Mouse (Mus musculus): ENCODE measurements around the gene Tmem30b.
"Not testable (repeated sequence)": the region's sequence is repeated elsewhere in the genome, so short reads cannot be mapped to it uniquely, and the experiment has no call there.

Tmem30b gene

DNA sequence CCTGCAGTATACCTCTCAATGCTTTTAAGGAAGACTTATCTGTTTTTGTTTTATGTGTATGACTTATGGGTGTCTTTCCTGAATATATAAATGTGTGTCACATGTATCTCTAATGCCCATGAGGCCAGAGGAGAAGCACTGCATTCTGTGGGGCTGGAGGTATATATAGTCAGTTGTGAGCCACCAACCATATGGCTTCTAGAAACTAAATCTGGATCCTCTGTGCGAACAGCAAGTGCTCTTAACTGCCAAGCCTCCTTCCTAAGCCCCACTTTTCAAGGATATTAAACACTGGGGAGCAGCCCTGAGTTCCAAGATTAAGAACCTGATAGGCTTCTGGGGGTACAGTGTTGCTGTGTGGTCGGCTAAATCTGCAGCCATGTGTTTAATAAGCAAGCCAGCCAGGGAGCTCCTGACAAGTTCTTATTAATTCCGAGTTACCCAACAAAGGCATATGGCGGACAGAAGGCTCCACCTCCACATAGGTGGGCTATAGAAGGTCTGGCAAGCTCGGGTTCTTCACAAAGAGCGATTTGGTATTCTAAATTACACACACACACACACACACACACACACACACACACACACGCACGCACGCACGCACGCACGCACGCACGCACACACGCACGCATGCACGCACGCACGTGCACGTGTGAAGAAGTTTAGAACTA, 12.5 kb upstream of the Tmem30b start:
- DNase-seq (ENCODE audit: low spot score), result no peak

DNA sequence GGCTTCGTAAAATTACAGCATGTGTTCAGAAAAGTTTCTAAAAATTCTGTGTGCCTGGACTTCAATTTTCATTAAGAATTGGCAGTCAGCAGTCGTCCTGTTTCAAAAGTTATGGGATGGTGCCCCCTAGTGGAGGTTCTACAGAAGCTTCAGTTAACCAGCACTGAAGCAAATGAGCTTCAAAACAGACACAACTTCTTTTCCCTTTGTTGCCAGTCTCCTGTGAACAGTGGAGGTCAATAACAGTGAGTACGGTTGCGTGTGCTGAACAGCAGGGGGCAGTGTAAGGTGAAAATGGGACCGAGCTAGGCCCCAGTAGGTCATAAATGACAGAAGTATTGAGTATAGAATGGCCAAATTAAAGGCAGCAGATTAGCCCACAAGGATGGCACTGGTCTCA, 8.0 kb upstream of the Tmem30b start:
- DNase-seq (ENCODE audit: low spot score), result peak; percentile 31

DNA sequence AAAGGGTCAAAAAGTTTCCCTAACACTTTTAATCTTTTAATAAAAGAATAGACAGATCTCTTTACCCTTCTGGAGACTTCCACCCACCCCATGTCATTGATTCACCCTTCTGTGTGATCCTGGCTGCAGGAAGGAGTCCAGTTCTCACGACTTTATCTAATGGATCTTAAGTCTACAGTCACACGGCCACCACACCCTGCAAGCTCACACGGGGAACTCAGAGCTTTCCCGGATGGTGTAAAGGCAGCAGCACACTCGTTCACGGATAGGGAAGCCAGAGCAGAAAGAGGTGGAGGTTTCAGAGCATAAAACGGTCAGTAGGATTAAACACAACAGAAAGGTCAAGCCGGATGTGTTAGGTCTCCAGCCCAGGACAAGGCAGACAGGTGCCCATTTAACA, 2.1 kb upstream of the Tmem30b start:
- no peak for DNase-seq (ENCODE audit: low spot score)

DNA sequence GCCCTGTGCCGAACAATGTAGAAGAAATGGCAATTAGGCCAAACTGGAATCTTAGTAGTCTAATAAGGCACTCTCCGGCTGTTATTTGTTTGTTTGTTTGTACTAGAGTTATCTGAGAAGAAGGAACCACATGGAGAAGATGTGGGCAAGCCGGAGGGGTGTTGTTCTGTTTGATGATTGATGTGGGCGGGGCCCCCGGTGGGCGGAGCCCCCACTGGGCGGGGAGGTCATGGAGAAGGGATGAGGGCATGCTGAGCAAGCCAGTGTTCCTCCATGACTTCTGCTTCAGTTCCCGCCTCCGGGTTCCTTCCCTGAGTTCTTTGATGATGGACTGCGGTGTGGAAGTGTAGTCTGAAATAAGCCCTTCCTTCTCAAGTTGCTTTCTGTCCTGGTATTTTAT, 1.5 kb upstream of the Tmem30b start:
- DNase-seq (ENCODE audit: low spot score), result no peak

DNA sequence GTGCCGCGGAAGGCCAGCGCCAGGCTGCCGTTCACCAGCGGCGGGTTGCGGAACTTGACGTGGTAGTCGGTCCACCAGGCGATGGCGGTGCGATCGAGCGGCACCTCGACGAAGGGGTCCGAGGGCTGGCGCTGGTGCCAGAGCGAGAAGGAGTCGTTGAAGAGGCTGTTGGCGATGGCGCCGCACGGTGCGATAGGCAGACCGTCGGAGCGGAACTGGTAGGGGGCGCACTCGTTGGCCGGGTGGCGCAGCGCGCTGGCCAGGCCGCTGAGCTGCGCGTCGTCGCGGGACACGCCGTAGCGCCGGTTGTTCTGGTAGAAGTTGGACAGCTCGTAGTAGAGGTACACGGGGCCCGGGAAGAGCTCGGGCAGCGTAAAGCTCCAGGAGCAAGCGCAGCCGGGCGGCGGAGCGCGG, 513 bp downstream of the Tmem30b start:
- peak; percentile 41 for DNase-seq (ENCODE audit: low spot score)

DNA sequence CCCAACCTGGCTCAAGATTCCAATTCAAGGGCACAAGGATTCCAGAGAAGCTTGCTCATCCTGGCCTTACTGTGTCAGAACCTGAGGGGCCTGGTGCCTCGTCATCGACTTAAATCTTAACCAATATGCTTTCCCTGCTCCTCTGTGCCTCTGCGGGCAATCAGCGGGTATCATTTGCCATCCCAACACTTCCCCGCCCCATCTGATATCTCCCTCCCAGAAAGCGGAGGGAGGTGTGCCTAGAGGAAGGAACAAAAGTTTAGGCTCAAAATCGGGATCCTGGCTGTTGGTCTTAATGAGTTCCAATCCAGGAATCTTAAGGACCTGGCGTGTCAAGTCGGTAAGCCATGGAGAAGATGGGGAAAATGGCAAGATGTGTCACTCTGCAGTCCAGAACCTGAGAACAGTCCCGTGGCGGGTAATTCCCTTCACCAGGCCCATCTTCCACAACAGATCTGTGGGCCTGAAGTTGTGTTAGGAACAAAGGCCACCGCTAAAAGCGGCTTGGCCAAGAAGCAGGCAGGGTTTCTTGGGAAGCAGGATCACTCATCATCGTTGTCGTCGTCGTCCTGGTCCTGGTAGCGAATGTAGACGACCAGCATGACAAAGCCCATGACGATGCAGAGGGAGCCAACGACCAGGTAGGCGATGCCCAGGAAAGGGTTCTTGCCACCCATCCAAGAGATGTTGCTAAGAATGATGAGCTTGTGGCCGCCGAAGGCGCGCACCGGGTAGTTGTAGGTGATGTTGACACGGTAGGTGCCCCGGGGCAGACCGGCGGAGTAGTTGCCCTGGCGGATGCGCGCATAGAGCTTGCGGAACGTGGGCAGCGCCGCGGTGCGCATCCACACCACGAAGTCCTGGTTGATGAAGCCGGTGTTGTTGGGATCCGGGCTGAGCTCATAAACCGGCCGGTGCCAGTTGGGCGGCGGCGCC, 1.2 kb downstream of the Tmem30b start:
- no peak for DNase-seq (ENCODE audit: low spot score)

DNA sequence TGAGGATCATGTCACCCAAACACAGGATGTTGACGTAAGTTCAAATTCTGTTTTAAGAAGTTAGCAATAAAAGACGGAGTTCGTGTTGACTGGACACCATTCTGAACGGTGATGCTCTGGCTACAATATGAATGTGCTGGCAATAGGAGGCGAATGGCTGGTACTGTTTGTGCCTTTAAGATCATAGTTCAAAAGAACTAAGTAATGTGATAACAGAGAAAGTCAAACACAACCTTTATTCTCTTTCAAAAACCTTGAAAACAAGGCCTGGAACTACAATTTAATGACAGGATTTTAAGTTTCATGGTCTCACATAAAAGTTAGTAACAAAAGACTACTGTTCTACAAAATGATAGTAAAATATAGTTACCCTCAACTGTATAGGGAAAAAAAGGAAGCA, 3.0 kb downstream of the Tmem30b start:
- no peak for DNase-seq (ENCODE audit: low spot score)

DNA sequence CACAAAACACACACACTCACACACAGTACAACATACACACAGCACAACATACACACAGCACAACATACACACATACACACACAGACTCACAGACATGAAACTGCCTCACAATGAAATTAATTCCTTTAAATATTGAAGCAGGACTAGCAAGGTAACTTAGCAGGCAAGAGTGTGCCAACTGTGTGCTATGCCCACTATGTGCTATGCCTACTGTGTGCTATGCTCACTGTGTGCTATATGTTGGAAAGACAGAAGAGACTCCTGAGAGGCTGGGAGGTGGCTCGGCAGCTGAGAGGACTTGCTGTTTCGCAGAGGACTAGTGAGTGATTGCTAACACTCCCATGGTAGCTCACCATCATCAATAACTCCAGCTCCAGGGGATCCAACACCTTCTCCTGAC, 5.8 kb downstream of the Tmem30b start:
- no peak for DNase-seq (ENCODE audit: low spot score)

DNA sequence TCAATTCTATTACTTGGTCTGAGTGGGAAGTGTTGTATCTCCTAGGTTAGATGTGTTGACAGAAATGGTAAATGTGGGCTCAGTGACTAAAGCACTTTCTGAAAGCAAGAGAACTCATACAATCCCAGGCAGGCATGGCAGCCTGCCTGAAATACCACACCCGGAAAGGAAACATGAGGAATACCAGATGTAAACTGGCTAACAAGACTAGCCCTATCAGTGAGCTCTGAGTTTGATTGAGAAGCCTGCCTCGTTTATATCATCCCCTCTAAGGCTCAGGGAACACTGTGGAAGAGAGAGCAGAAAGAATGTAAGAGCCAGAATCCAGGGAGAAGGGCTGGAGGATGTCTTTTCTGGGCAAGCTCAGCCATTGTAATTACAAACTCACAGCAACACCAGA, 7.0 kb downstream of the Tmem30b start:
- DNase-seq (ENCODE audit: low spot score), result no peak

DNA sequence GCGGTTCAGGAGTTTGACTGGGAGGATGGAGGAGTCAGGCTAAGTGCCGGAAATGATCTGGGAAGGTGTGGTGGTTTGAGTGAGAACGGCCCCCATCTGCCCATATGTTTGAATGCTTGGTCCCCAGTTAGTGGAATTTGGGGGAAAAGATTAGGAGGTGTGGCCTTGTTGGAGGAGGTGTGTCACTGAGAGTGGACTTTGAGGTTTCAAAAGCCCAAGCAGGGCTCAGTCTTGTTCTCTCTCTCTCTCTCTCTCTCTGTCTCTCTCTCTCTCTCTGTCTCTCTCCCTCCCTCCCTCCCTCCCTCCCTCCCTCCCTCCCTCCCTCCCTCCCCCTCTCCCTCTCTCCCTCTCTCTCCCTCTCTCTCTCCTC, 8.1 kb downstream of the Tmem30b start:
- DNase-seq (ENCODE audit: low spot score), result not testable (repeated sequence)

DNA sequence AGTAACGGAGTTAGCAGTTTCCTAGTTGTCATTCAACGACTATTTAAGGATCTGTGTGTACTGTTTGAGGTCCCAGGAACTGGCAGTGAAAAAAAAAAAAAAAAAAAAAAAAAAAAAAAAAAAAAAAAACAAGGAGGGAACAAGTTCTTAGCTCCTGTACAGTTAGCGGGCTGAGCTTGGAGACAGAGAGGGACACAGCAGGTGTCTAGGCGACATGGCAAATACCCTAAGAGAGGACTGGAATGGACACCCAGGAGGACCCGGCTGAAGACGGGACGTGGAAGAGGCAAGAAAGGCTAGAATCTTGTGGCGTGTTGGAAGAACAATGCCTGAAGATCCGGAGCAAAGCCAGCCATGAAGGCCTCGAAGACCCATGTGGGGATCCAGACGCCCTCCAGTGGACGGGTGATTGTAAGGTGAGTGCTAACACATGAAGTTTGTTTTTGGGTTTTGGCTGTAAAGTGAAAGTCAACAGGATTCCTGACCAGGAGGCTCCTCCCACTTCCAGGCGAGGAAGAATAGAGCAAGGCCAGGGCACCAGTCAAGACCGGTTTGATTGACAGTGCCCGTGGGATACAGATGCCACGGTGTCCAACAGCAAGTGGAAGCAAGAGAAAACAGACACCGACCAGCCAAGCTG, 8.6 kb downstream of the Tmem30b start:
- DNase-seq (ENCODE audit: low spot score), result peak; percentile 16

DNA sequence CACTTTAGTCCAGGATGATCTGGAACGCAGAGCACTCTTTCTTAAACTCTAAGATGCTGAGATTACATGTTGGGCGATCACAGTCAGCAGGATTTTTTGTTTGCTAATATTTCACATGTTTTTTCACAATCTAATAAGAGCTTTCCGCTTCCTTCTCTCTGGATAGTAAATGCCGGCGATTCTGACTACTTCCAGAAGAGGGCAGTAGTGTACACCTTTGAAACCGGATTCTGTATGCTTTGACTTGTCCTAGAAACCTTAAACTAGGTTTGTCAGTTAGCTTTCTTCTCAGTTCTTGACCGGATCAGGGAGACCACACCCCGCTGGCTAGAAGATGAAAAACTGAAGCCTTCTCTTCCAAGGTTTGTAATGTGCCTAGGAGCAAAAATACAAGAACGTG, 11.6 kb downstream of the Tmem30b start:
- no peak for DNase-seq (ENCODE audit: low spot score)

DNA sequence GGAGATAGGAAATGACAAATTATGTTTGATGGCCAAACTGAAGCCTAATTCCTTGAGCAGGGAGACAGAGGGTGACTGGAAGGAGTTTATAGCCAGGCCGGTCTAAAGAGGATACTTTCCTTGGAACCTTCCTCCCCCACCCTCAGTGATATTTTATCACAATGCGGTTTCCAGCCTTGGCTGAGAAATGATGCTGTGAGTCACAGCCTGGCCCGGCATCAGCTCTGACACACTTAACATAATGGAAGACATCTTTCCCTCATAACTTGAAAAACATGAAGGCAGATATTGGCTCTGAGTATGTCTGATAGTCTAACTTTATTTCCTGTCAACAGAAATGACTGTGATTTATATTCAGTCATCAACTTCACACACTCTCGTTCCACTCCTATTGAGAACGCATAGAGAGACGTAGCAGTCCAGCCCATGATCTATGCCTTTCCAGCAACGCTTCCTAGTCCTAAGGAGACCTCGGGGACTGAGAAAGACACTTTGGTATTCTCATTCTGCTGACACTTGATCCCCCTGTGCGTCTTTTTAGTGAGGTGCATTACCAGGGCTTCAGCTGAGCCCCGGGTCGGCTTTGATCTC, 14.2 kb downstream of the Tmem30b start:
- DNase-seq (ENCODE audit: low spot score), result no peak

DNA sequence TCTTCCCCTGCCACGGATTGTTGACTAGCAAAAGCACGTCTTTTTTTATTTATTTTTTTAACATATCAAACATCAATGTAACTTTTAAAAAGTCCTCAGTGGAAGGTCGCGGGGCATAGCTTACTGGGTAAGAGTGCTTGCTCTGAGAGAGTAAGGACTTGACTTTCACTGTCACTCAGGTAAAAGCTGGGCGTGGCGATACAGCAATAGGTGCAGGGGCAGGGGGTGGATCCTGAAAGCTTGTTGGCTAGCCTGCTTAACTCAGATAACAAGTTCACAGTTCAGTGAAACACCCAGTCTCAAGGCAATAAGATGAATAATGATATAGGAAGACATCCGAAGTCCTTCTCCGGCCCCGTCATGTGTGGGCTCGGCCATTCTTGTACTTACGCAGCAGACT, 16.6 kb downstream of the Tmem30b start:
- no peak for DNase-seq (ENCODE audit: low spot score)

DNA sequence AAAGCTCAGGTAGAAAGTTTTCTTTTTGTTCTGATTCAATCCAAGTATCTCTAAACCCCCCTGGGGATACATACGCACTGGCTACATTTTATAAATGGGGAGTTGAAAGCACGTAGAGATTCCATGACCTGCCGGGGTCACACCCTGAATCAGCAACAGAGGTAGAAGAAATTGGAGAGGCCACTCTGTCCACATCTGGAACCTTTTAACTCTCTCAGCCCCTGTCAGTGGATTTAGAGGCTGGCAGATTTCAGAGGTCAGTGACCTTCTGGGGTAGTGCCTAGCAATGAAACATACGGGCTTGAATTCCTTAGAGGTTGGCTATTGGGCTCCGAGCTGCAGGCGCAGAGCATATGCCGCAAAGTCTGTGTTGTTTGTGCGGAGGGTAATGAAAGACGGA, 17.1 kb downstream of the Tmem30b start:
- no peak for DNase-seq (ENCODE audit: low spot score)

DNA sequence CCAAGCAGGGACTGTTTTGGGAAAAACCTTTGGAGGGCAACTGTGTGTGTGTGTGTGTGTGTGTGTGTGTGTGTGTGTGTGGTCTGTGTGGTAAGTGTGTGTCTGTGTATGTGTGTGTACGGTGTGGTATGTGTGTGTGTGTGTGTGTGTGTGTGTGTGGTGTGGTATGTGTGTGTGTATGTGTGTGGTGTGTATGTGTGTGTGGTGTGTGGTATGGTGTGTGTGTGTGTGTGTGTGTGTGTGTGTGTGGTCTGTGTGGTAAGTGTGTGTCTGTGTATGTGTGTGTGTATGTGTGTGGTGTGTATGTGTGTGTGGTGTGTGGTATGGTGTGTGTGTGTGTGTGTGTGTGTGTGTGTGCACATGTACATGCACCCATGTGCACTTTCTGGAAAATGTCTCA, 18.1 kb downstream of the Tmem30b start:
- DNase-seq (ENCODE audit: low spot score), result not testable (repeated sequence)

DNA sequence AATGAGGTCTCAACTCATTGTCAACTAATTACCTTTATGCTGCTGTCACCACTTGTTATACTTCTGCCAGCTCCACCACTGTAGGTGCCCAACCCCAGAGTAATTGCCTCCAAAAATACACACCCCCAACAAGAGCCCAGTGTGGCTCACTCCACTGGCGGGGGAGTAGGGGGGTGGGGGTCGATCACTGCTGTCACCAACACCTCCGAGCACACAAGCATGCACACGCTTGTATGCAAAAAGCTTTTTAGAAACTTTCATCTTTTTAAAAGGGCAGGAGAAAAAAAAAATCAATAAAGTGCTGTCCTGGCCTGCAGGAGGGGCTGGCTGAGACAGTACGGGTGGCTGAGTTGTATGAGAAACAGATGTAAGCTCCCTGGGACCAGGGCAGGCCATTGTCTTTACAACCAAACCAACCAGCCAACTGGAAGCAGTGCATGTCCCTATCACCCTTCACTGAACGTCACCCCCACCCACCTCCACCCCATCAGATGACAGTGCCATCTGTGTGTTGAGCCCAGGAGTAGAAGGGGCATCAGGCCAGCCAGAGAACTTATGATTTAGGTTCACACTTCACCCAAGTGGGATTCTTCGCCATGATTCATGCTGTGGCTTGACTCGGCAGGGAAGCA, 20.8 kb downstream of the Tmem30b start:
- DNase-seq (ENCODE audit: low spot score), result no peak

DNA sequence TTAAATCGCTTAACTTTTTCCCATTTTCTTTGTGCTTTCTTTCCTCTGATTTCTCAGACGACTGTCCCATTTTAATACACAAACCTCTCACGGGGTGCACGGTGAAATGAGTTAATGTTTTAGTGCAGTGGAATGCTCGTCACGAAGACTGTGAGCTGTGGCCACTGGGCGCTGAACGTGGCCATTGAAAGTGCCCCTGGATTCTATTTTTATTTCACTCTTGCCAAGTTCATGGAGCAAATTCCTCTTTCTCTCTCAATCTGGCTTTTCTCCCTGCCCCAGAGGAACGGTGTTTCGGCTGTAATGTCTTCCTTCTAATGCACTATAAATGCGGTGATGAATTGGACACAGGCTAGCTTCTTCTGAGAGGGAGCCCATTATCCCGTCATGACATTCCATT, 23.1 kb downstream of the Tmem30b start:
- DNase-seq (ENCODE audit: low spot score), result no peak

DNA sequence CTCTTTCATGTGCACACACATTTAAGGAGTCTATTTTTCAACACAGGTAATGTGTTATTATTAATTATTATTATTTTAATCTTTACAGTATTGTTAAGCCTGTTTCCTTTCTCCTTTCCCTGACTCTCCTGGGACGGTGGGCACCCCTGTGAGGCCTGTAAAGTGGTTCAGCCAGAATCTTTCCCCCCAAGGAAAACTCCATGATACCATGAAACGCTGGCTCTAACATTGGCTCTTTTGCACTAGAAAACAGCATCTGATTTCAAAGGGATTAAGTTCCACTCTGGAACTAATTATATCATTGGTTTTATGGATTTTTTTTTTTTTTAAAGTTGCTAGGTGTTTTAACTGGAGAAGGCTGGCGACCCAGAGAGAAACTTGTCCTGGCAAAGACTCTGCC, 24.2 kb downstream of the Tmem30b start:
- DNase-seq (ENCODE audit: low spot score), result no peak

DNA sequence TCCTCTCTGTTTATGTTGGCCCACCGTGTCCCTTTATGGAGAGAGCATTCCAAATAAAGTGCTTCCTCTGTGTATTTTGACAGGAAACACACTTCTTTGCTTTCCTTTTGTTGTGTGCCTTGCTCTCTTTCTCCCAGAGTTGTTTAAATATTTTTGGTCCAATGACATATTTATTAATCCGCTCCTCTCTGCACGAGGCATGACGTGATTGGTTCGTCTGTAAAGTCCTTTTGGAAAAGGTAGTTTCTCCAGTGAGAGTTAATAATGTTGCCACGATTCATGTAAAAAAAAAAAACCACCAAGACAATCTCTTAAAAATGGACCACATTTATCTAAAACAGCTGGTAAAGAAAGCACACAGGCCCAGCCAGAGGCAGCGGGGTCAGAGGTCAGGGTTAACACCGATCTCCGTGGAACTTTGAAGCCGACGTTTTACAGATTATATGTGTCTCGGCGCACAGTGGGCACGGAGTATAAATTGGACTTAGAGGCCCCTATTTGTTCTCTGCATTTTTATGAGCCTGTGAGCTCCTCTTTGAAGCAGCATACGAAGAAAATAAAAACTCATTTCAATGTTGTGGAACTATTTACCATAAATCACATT, 24.9 kb downstream of the Tmem30b start:
- no peak for DNase-seq (ENCODE audit: low spot score)

DNA sequence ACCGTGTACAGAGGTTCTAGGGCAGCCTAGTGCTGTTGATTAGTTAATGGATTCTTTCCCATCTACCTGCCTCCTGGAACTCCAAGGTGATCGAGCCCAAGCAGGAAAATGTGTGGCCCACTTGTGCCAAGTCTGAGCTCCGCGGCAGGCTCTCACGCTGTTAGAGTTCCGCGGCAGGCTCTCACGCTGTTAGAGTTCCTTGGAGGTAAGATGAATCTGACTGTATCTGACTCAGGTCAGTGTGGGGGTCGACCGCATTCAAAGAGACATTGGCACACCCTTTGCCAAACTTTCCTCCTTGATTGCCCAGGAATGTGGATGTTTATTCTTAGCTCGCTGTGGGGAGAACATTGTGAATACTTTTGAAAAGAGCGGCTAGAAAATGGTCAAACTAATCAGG, 28.4 kb downstream of the Tmem30b start:
- DNase-seq (ENCODE audit: low spot score), result no peak
